Mouse (Mus musculus): ENCODE data around the gene Klk4. TPM values are rescaled to one million over a fixed set of nuclear protein-coding genes. Genes with fewer than 3 reads are reported as not detected.

Klk4 gene
- not detected for polyA plus RNA-seq (2017; shearing (Covaris generic))

DNA sequence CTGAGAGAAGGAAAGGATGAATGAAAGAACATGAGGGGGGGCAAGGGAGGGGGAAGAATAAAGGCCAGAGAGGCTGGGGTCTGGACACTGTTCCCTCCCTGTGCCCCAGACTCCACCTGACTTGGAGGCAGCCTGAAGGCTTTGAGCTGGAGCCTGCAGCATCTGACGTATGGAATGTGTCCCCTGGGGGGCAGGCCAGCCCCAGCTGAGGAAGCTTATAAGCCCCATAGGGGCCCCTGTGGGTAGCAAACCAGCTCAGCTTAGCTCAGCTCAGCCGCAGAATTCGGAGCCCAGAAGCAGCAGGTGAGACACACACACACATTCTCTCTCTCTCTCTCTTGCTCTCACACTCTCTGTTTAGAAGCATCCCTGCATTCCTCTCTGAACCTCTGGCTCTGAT lies at the start of gene Klk4:
TSS of gene Klk4 (plus strand) at position 249 of the 400 bp plus-strand sequence.
- ATAC-seq = no peak

DNA sequence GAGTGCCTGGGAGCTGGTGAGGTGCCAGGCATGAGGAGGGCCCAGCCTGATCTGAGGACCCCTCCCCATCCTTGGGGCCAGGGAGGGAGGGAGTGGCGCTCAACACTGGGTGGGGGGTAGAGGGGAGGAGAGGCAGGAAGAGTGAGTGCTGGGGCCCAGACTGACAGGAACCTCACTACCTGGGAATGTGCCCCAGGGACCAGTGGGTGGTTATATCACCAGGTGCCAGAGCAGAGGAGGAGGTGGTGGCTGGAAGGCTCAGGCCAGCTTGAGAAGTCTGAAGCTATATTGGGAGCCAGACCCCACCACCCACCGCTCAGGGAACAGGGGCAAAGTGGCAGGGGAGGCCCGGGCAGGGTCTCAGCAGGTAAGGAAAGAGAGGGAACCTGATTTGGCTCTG lies 39.3 kb upstream of the Klk4 start, which contains the start of gene Klk5:
TSS of gene Klk5 (plus strand) at position 271 of the 400 bp plus-strand sequence.
- no peak for ATAC-seq

- ATAC-seq = no peak
Observed at GRCm38 (mm10) chr7:43843801-43844200, 37.2 kb upstream of the Klk4 start.

GRCm38 (mm10) chr7:43851616-43852015 lies 29.3 kb upstream of the Klk4 start:
- no peak for ATAC-seq

- no peak for ATAC-seq
Observed at GRCm38 (mm10) chr7:43854642-43855380, 26.1 kb upstream of the Klk4 start.

- ATAC-seq = no peak
Observed at GRCm38 (mm10) chr7:43855709-43856108, 25.3 kb upstream of the Klk4 start.

GRCm38 (mm10) chr7:43856307-43856706 lies 24.7 kb upstream of the Klk4 start:
- no peak for ATAC-seq

DNA sequence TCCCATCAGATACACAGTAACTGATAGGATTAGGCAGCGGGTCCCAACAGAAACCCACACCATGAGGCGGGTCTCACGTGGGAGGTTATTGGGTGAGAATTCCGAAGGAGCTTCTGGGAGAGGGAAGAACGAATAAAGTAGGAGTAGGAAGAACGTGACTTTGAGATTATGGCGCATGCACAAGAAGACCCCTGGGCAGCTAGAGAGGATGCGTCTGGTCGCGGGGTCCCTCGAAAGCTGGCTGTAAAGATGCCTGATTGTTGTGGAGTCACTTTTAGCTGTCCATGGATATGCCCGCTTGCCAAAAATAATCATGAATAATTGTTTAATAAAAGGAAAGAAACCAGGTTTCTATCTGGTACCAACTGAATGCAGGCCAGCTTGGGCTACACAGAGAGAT lies 23.5 kb upstream of the Klk4 start:
- ATAC-seq = no peak

- ATAC-seq = no peak
Observed at GRCm38 (mm10) chr7:43860411-43860810, 20.5 kb upstream of the Klk4 start.

- no peak for ATAC-seq
Observed at GRCm38 (mm10) chr7:43873237-43873636, 7.7 kb upstream of the Klk4 start.

GRCm38 (mm10) chr7:43873674-43874073 lies 7.3 kb upstream of the Klk4 start:
- ATAC-seq = no peak

DNA sequence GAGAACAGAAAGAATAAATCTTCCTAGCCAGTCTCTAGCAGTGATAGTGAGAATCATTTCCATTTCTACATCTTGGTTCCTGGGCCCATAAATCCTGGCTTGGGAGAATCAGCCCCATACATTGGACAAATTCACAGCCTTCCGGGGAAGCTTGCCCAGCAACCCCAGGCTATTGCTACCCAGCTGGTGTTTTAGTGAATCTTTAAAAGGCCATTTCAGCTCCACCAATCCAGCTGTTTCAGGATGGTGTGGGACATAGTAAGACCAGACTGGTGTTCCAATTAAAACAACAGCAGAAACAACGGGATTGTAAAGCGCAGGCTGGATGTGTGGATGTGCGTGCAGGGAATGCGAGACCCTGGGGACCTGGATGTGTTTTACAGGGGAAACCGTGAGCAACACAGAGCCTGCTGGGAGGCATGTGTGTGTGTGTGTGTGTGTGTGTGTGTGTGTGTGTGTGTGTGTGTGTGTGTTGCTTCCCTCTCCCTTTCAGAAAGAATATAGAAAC lies 6.0 kb upstream of the Klk4 start:
- ATAC-seq = no peak

DNA sequence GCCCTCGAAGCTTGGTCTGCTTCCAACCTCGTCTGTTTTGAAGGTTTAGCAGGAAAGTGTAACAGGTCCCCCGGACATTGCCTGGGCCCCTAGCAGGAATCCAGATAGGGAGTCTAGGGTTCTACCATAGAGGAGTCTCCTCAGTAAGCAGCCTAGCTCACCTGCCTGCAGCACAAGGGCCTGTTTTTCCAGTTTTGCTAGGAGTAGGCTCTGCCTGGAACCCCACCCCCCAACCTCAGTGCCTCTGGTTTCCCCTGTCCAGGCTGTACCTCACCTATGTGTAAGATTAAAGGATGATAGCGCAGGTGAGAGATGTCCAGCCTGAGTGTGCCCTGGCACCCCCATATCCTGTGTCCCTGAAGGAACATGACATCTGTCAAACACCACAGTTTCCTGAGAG lies 4.5 kb upstream of the Klk4 start:
- no peak for ATAC-seq

- no peak for ATAC-seq
Observed at GRCm38 (mm10) chr7:43878281-43878680, 2.7 kb upstream of the Klk4 start.

DNA sequence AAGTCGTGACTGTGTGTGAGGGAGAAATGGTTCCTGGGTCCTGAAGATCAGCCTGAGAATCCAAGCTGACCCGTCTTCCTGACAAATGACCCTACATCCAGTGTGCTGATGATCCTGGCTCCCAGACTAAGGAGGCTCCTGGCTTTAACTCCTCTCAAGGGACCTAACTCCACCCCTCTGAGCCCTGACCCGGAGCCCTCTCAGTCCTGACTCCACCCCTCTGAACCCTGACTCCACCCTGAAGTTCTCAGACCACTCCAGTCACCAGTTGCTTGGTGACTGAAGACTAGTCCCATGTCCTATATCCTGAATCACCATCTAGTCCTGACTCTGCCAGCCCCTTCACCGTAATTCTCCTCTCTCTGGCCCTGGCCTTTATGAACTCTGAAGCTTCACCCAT lies 1.4 kb downstream of the Klk4 start:
- no peak for ATAC-seq

DNA sequence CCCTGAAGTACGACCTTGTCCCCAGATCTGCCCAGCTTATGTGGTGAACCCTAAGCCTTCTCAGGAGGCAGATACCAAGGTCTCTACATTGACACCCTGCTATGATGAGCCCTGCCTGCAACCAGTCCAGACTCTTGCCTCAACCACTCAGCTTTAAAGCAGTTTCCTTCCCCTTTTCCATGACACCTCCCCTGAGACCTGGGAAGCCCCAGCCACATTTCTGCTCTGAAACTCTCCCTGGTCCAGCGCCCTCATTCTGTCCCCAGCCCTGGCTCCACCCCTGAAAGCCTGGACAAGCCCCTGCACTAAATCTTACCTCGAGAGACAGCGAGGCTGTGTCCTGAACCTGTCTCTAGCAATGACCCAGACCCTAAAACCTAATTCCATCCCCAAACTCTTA lies 1.9 kb downstream of the Klk4 start:
- ATAC-seq = no peak

- ATAC-seq = no peak
Observed at GRCm38 (mm10) chr7:43883547-43883946, 2.6 kb downstream of the Klk4 start.

DNA sequence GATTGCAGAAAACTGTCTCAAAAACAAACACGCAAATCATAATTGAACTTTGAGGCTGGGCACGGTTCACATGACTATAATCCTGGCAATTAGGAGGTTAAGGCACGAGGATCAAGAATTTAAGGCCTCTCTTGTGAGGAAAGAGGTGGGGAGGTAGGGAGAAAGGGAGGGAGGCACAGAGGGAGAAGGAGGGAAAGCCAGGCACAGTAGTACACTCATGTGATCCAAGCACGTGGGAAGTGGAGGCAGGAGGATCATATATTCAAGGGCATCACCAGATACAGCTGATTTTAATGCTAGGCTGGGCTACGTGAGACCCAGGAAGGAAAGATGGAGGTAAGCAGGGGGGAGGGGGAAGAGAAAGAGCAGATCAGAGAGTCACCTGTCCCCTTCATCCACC lies 10.4 kb downstream of the Klk4 start:
- no peak for ATAC-seq

DNA sequence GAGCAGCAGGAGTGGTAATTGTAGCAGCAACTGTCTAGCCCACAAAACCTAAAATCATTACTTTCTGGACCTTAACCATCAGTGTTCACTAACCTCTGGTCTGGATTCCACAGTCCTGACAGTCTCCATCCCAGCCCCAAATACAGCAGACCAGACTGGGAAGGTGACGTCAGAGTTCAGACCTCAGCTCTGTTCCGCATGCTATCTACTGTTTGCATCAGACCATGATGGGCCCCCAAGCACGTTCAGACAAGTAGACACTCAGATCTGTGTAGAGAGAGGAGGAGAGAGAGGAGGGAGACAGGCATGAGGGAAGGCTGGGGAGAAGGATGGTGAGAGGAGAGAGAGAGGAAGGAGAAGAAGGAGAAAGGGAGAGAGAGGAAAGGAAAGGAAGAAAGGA lies 10.8 kb downstream of the Klk4 start:
- ATAC-seq = no peak

DNA sequence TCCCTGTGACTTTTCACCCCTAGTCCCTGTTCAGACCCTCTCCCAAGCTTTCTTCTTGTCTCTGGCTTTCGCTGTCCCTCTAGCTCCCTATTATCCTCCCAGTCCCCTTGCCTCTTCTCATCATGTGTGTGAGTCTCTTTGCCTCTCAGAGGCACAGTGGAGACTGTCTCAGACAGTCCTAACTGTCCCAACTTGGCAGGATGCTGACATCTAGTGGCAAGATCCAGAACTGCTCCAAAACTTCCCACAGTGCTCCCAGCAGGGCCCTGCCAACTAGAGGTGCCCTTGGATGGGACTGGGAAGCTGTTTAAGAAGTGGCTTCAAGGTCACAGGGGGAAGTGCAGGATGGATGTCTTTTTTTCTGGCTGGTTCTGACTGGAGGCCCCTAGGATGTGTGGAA lies 13.9 kb downstream of the Klk4 start:
- peak; percentile 52 for ATAC-seq

DNA sequence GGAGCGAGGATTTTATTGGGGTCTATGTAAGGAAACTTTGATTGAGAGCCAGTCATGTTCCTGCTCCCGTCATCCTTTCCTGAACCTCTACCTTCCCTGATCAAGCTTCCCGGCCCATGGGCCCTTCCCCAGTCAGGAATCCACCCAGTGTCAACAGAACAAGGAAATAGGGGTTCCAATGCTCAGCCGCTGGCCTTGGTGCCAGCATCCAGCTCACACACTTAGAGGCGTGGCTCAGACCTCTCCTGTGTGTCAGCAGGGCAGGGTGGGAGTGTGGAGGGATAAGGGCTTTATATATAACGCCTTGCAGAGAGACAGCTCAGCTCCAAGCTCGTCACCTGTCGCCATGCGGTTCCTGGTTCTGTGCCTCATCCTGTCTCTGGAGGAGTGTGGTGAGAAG lies 33.9 kb downstream of the Klk4 start:
- no peak for ATAC-seq

GRCm38 (mm10) chr7:43918426-43918825 lies 37.5 kb downstream of the Klk4 start:
- ATAC-seq = no peak

- ATAC-seq = no peak
Observed at GRCm38 (mm10) chr7:43918871-43919270, 37.9 kb downstream of the Klk4 start.

DNA sequence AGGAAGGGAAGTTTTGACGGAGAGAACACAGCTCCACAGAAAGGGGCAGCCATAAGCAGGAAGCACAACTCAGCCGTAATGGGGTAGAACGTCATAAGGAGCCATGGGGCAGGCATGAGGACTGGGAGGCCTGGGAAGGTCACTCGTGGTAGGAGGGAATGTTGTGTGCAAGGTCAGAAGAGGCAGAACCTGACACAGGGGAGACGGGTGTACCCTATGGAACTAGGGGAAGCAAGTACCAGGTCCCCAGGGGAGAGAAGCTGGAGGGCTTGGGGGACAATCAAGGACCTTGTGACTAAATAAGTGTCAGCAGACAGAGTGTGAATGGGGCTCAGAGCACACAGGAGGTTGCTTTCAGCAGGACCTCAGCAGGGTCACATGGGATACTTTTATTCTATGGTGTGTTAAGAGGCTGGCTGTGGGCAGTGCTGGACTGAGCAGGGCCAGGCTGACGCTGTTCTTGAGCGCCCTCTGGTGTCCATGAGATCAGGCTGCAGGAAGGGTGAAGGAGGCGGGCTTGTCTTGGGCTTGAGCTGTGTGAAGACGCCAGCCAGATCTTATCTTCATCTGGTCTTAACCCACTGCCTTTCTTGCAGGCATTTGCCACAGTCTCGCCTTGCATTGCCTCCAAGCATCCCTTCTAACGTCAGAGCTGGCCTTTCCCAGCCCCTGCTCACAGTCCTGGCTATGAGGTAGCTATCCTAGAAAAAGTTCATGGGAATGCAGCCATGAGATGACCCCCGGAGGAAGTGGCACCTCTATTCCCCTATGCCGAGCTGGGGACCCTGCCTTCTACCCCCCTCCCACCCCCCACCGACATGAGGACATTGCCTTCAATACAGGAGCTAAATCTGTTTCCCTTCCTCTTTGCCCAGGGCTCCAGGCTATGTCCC lies 38.8 kb downstream of the Klk4 start:
- no peak for ATAC-seq

Data from inflammation-experienced regulatory T-cells, adult 6 months (primary cell).